Mouse (Mus musculus): ENCODE measurements at regions not wholly inside any gene's neighbourhood (a gene's known extent, or its start where the extent isn't known, plus 50 kb on each side); places are given as distances from the start of the nearest gene placed in this dataset.

GRCm38 (mm10) chr19:28111263-28112180 lies 100.6 kb upstream of the Rfx3 start:
- no peak for DNase-seq (ENCODE audit: low spot score)

- DNase-seq (ENCODE audit: low spot score), result no peak
Measured at GRCm38 (mm10) chr19:28095620-28096019, 84.7 kb upstream of the Rfx3 start.

DNA sequence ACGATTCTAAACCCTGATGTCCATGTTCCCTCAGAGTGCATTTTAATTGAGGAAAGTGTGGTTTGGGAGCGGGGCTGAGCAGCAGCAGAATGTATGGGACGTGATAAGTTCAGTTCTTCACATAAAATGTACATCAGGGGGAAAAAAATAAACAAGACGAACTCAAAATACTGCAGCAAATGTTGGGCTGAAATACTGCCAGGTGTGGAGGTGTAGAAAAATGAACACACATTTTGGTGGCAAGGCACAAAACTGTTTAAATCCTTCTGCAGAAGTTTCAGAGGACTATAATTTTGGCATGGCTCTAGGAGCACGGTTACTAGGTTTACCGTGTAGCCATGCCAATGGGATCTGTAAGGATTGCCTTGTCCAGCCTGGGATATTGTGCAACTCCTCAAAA lies 81.3 kb upstream of the Rfx3 start:
- DNase-seq (ENCODE audit: low spot score), result peak; percentile 30

- peak; percentile 51 for DNase-seq (ENCODE audit: low spot score)
Measured at GRCm38 (mm10) chr19:28087607-28088546, 76.9 kb upstream of the Rfx3 start.

DNA sequence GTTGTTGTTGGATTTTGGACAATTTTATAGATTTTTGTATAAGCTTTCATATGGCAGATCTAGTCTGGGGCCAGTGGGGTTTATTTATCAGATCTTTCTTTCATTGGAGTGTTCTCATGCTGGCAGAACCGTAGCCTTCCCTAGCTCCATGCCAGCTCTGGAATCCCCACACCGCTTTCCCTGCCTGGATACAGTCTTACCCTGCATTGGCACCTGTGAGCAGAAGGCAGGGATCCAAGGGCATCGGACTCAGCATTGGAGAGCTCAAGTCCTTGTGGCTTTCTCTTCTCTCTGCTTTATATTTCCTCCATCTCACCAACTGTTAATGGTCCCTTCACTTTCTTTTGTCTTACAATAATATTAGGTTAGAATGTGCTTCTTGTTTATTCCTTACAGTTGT lies 59.4 kb upstream of the Rfx3 start:
- no peak for DNase-seq (ENCODE audit: low spot score)
